Mouse (Mus musculus): ENCODE data around the gene Mxi1. TPM values are rescaled to one million over a fixed set of nuclear protein-coding genes. Genes with fewer than 3 reads are reported as not detected.

The Mxi1 gene
- polyA plus RNA-seq, 1 experiment from 2014 or later = 42.7 TPM

DNA sequence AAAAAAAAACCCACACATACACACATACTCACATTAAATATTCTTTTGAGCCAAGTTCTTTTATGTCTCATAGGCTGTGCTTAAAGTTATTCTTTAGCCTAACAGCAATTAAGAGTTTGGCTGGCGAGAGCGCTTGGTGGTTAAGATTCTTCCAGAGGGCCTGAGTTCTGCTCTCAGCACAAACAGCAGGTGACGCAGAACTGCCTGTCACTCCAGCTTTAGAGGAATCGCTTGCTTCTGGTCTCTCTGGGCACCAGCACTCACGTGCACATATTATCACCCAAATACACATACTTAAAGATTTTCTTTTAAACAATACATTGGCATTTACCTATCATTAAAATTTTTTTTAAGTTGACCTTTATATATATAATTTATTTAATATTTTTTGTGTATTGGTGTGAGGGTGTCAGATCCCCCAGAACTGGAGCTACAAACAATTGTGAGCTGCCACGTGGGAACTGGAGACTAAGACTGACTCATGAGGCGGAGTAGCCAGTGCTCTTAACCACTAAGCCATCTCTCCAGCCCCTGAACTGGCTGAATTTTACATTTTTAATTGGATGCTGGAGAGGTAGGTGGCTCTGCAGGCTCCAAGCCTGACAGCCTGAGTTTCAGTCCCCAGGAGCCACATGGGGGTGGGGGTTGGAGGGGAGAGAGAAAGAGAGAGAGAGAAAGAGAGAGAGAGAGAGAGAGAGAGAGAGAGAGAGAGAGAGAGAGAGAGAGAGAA lies 44.1 kb downstream of the Mxi1 start:
- no peak for ATAC-seq (ENCODE audit: insufficient number of reproducible peaks, low FRiP score)
- Histone ChIP-seq H3K4me3 (no peak overlapping the region), H3K9ac (no peak overlapping the region)

DNA sequence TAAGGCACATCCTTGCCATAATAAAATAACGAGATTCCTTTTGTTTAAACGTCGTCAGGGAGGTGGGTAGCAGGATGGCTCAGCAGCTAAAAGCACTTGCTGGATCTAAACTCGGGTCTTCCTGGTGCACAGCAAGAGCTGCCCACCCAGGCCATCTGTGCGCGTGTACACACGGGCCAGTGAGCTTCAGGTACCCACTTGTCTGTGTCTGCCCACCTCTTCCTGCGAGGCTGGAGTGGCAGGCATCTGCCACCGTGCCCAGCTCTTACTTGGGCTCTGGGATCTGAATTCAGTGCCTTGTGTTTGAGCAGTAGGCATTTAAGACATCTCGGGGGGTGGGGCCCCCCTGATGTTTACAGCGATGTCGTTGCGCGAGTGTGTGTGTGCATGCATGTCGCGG lies 44.7 kb downstream of the Mxi1 start:
- ATAC-seq (ENCODE audit: insufficient number of reproducible peaks, low FRiP score) = no peak
- Histone ChIP-seq H3K4me3 (no peak overlapping the region), H3K9me3 (replicated peaks) (no peaks in the 10 kb centered on the region), H3K4me1 (replicated peaks) (peaks cover 11% of the 10 kb centered on the region), H3K36me3 (peaks cover 14% of the 10 kb centered on the region), H3K4me2 (no peak overlapping the region), H3K27me3 (replicated peaks) (no peaks in the 10 kb centered on the region), H3K9ac (no peak overlapping the region), H3K27ac (ENCODE audit: poor library complexity, severe bottlenecking) (no peak overlapping the region)
- WGBS = 89% methylated on average over 16 of the region's 16 CpGs

More for the DNA sequence above, 44.1 kb downstream of the Mxi1 start:
- peaks cover 14% of the 10 kb centered on the region for H3K36me3 ChIP-seq
- 83% methylated on average over 7 of the region's 7 CpGs for WGBS
- H3K9me3 ChIP-seq (replicated peaks) = no peaks in the 10 kb centered on the region
- no peak overlapping the region for H3K27ac ChIP-seq (ENCODE audit: poor library complexity, severe bottlenecking)
- peaks cover 4% of the 10 kb centered on the region; the same call in 1 of the 2 replicates for H3K4me1 ChIP-seq (replicated peaks)
- no peak overlapping the region for H3K4me2 ChIP-seq
- no peaks in the 10 kb centered on the region for H3K27me3 ChIP-seq (replicated peaks)

DNA sequence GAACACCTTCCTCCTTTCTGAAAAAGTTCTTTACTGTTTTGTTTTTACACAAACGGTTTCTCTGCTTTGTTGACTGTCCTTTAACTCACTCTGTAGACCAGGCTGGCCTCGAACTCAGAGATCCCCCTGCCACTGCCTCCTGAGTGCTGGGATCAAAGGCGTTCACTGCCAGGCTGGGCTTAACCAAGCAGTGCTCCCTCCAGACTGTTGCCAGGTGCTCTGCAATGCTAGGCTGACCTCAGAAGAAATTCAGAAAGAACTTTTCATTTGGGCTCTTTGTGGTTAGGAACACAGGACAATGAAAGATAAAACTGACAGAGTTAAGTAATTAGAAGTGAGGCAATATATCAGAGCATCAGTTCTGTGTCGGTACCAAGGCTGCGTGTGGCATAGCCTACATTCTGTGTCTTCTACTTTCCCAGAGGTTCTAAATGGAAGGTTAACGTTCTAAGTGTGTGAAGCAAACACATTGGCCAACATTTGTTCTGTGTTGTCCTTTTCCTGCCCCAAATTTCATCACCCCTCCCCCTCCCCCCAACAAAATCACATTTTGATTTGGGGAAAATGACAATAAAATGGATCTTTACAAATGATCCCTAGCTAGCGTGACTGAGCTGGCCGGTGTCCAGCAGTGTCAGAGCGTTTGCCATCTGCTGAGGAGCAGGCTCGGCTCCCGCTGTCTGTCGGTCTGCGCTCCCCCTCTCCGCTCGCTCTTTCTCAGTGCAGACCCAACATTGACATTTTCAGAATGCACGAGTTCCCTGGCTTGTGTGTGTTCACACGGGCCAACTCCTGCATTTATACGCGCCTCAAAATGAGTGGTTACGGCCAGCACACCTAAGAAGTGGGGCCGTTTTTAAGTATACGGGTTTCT lies 49.1 kb downstream of the Mxi1 start:
- 68% methylated on average over 22 of the region's 22 CpGs for WGBS
- H3K9ac ChIP-seq = no peak overlapping the region
- H3K4me3 ChIP-seq = no peak overlapping the region
- no peak overlapping the region for H3K27ac ChIP-seq (ENCODE audit: poor library complexity, severe bottlenecking)
- H3K9me3 ChIP-seq (replicated peaks) = no peaks in the 10 kb centered on the region
- H3K4me2 ChIP-seq = no peak overlapping the region
- H3K4me1 ChIP-seq (replicated peaks) = peaks cover 26% of the 10 kb centered on the region
- no peak for ATAC-seq (ENCODE audit: insufficient number of reproducible peaks, low FRiP score)
- H3K27me3 ChIP-seq (replicated peaks) = no peaks in the 10 kb centered on the region
- peaks cover 3% of the 10 kb centered on the region; the same call in 1 of the 2 replicates for H3K36me3 ChIP-seq

DNA sequence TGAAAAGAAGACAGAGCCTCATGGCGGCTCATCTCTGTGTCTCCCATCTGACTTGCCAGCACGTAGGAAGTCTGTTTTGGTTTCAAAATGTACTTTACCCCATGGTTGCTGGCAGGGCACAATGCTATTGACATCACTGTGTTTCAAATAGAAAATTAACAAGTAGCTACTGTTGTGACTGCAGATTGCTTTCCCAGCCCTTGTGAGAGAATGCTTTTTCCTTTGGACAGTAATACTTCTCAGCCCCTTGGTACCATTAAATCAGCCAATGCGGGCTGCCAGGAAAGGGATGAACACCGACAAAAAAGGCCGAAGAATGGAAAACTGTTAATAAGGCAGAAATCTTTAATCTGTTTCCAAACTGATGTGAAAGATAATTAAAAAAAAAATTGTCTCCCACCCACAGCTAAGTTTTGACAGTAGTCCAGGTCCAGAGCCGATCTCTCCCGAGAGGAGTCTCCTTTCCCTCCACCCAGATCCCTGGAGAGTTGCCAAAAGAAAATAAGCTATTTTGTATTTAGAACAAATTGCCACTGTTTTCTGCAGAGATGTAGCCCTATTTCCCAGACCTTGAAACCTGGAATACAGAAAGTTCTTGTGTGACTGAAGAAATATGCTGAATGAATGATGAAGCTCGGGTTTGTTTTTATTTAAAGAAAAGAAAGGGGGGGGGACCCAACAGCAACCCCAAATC lies 50.1 kb downstream of the Mxi1 start:
- Histone ChIP-seq H3K27ac (ENCODE audit: poor library complexity, severe bottlenecking) (no peak overlapping the region), H3K4me2 (no peak overlapping the region), H3K9ac (no peak overlapping the region), H3K36me3 (peaks cover 3% of the 10 kb centered on the region; the same call in 1 of the 2 replicates), H3K4me1 (replicated peaks) (peaks cover 35% of the 10 kb centered on the region), H3K4me3 (no peak overlapping the region), H3K9me3 (replicated peaks) (no peaks in the 10 kb centered on the region), H3K27me3 (replicated peaks) (no peaks in the 10 kb centered on the region)
- WGBS = 64% methylated on average over 8 of the region's 8 CpGs
- no peak for ATAC-seq (ENCODE audit: insufficient number of reproducible peaks, low FRiP score)

DNA sequence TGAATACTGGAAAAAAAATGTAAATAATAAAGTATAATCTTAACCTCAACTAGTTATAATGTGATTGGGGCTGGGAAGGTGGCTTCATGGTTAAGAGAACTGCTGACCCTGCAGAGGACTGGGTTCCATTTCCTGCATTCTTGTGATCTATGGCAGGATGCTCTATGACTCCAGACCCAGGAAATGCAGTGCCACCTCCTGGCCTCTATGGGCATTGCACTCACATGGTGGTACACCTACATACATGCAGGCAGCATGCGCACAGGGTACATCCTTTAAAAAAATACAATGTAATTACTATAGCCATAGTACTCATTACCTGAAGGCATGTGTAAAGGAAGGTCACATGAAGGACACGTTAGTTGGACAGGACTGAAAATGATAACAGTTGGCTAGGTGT lies 52.6 kb downstream of the Mxi1 start:
- no peaks in the 10 kb centered on the region for H3K27me3 ChIP-seq (replicated peaks)
- peaks cover 43% of the 10 kb centered on the region for H3K4me1 ChIP-seq (replicated peaks)
- H3K4me3 ChIP-seq = no peak overlapping the region
- H3K4me2 ChIP-seq = no peak overlapping the region
- H3K36me3 ChIP-seq = no peaks in the 10 kb centered on the region
- WGBS = 47% methylated on average over 2 of the region's 2 CpGs
- no peak overlapping the region for H3K9ac ChIP-seq
- H3K27ac ChIP-seq (ENCODE audit: poor library complexity, severe bottlenecking) = no peak overlapping the region
- ATAC-seq (ENCODE audit: insufficient number of reproducible peaks, low FRiP score) = no peak
- H3K9me3 ChIP-seq (replicated peaks) = no peaks in the 10 kb centered on the region

DNA sequence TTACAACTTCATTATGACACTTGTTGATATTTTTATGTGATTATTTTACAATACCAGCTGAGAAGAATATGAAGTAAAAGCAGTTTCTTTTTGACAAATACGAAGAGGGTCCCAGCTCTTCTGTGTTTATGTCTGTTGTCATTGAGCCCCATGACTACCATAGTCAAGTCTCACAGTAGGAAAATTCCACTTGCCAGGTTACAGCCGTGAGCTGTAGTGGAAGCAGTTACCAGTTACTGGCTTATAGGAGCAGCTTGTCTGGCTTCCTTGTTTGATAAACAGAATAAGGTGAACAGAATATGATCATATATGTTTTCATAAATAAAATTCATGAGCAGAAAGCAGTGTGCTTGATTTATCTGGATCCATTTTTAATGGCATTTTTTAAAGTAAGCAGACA lies 54.2 kb downstream of the Mxi1 start:
- H3K4me1 ChIP-seq (replicated peaks) = peaks cover 49% of the 10 kb centered on the region
- no peak overlapping the region for H3K4me2 ChIP-seq
- H3K36me3 ChIP-seq = no peaks in the 10 kb centered on the region
- H3K9me3 ChIP-seq (replicated peaks) = no peaks in the 10 kb centered on the region
- no peaks in the 10 kb centered on the region for H3K27me3 ChIP-seq (replicated peaks)
- no peak overlapping the region for H3K4me3 ChIP-seq
- H3K9ac ChIP-seq = no peak overlapping the region
- ATAC-seq (ENCODE audit: insufficient number of reproducible peaks, low FRiP score) = no peak
- no peak overlapping the region; the same call in 1 of the 2 replicates for H3K27ac ChIP-seq (ENCODE audit: poor library complexity, severe bottlenecking)
- 44% methylated on average over 2 of the region's 2 CpGs for WGBS

DNA sequence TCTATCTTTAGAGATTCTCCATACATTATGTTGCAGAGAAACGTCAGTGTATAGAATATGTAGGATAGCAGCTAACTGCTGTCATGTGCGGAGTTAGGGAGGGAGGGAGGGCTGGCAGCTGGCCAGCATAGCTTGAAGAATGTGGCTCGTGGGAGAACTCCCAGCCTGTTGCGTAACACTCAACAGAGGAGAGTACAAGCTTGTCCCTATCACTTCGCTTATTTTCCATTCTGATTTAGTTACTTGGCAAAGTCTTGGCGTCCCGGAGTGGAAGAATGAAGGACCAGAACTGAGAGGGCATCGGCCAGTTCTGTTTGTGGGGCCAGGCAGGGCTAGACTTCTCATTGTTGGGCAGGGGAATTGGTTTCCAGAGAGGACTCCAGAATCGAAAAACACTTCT lies 54.6 kb downstream of the Mxi1 start:
- H3K4me3 ChIP-seq = peak overlapping the region; percentile 26
- H3K4me2 ChIP-seq = peak overlapping the region; percentile 68
- WGBS = 16% methylated on average over 9 of the region's 9 CpGs
- no peaks in the 10 kb centered on the region for H3K27me3 ChIP-seq (replicated peaks)
- no peaks in the 10 kb centered on the region for H3K9me3 ChIP-seq (replicated peaks)
- peak; percentile 85 for ATAC-seq (ENCODE audit: insufficient number of reproducible peaks, low FRiP score)
- H3K9ac ChIP-seq = 0 out of 2 replicates have a peak overlapping the region, but pooled peaks have one; percentile 54
- H3K4me1 ChIP-seq (replicated peaks) = peaks cover 46% of the 10 kb centered on the region
- peak overlapping the region; percentile 80 for H3K27ac ChIP-seq (ENCODE audit: poor library complexity, severe bottlenecking)
- H3K36me3 ChIP-seq = no peaks in the 10 kb centered on the region

DNA sequence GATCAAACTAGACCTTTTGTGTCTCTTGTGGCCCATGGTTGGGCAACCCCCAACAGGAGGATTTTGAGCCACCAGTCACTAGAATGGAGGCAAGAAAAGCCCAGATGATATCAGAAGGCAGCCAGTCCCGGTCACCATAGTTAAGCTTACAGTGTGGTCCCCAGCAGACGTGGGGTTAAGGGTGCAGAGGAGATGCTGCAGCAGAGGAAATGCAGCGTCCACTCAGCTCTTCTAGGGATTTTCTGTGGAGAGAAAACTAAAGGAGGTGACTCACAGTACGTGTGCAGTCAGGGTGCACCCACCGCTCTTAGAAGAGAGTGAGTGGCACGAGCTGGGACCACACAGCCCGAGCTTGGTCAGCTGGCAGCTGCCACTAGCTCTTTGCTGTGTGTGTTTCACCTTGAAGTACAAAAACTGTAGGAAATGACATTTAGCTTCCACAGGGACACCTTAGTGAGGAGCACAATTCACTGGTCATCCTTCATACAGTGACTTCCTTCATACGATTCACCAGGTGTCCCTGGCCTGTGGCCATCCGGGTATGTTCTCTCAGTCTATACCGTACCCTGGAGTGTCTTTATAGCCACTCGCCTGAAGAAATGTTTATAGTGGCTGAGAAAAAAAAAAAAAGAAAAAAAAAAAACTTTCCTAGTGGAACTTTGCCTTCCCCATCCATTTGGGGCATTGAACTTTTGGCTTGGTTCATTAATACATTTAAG lies 55.9 kb downstream of the Mxi1 start:
- ATAC-seq (ENCODE audit: insufficient number of reproducible peaks, low FRiP score) = no peak

DNA sequence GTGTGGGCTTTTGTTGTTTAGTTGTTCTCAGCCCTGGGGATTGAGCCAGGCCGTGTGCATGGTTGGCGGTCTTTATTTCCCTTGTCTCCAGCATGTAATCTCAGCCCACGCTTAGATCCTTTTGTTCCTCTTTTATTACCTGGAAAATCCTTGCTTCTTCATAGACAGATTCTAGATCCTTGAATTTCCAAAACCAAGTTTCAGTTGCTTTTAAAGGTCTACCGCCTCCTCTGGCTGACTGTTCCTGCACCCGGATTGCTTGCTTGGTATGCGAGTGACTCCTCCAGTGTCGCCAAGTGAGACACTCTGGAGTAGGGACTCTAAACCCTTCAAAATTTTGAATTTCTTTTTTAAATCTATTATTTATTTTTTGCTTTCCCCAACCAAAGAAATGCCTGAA lies 56.6 kb downstream of the Mxi1 start:
- H3K4me2 ChIP-seq = no peak overlapping the region
- no peaks in the 10 kb centered on the region for H3K27me3 ChIP-seq (replicated peaks)
- WGBS = 88% methylated on average over 7 of the region's 7 CpGs
- no peak overlapping the region for H3K4me3 ChIP-seq
- H3K27ac ChIP-seq (ENCODE audit: poor library complexity, severe bottlenecking) = no peak overlapping the region
- no peak for ATAC-seq (ENCODE audit: insufficient number of reproducible peaks, low FRiP score)
- H3K9ac ChIP-seq = no peak overlapping the region
- no peaks in the 10 kb centered on the region for H3K9me3 ChIP-seq (replicated peaks)
- H3K4me1 ChIP-seq (replicated peaks) = peaks cover 42% of the 10 kb centered on the region
- peaks cover 7% of the 10 kb centered on the region for H3K36me3 ChIP-seq

More for the DNA sequence above, 55.9 kb downstream of the Mxi1 start:
- peak overlapping the region; percentile 16; the same call in 1 of the 2 replicates for H3K9ac ChIP-seq
- H3K27ac ChIP-seq (ENCODE audit: poor library complexity, severe bottlenecking) = no peak overlapping the region
- H3K4me2 ChIP-seq = no peak overlapping the region
- no peak overlapping the region for H3K4me3 ChIP-seq
- 75% methylated on average over 11 of the region's 11 CpGs for WGBS
- no peaks in the 10 kb centered on the region for H3K27me3 ChIP-seq (replicated peaks)
- H3K36me3 ChIP-seq = peaks cover under 1% of the 10 kb centered on the region; the same call in 1 of the 2 replicates
- no peaks in the 10 kb centered on the region for H3K9me3 ChIP-seq (replicated peaks)
- peaks cover 40% of the 10 kb centered on the region for H3K4me1 ChIP-seq (replicated peaks)

DNA sequence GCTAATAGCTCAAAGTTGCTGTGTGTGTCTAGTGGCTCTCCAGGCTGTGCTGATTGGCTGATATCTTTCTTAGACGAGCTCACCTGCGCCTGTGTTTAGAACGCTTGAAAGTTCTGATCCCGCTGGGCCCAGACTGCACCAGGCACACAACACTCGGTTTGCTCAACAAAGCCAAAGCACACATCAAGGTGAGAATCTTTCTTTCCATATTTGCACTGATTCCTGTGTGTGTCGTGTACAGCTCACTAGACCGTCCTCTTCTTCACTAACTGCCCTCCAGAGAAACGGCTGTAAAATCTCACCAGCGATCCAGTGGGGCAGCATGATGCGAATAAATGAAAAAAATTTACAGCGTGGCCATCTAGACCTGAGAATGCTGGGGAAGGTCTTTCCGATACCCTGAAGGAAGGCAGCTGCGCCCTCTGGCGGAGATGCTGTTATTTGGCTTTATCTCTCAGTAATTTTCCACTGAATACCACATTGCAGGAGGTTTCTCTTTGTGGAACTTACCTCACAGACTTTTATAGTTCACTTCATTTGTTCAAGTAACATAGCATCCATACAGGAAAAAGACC lies 59.2 kb downstream of the Mxi1 start:
- Histone ChIP-seq H3K9ac (peak overlapping the region; percentile 46; the same call in 1 of the 2 replicates), H3K4me1 (replicated peaks) (peaks cover 49% of the 10 kb centered on the region), H3K27me3 (replicated peaks) (no peaks in the 10 kb centered on the region), H3K9me3 (replicated peaks) (no peaks in the 10 kb centered on the region), H3K4me2 (peak overlapping the region; percentile 43), H3K4me3 (no peak overlapping the region), H3K36me3 (peaks cover 22% of the 10 kb centered on the region), H3K27ac (ENCODE audit: poor library complexity, severe bottlenecking) (no peak overlapping the region)
- ATAC-seq (ENCODE audit: insufficient number of reproducible peaks, low FRiP score) = peak; percentile 34; the same call in 1 of the 2 replicates
- WGBS = 27% methylated on average over 14 of the region's 14 CpGs
